ENCODE assay signal across 22 mouse cellular contexts in the genomic region with DNA sequence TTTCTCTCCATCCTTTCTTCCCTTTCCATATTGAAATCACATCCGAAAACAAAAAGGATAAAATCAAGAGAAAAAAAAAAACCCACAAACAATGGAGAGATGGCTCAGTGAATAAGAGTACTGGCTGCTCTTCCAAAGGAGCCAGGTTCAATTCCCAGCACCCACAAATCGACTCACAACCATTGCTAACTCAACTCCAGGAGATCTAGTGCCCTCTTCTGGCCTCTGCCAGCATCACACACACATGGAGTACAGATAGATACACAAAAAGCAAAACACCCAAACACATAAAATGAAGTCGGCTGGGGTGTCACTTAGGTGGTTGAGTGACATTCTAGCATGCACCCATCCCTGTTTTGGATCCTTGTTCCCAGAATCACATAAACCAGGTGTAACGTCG. TPM values are rescaled to one million over a fixed set of nuclear protein-coding genes. Genes with fewer than 3 reads are reported as not detected.
DNase-seq lines count a peak whose midpoint lies in the region; ATAC-seq and TF ChIP-seq lines count a peak whose summit lies in the region.
"Had no signal": no experiment of that assay in that cellular context is flagged by ENCODE, and none has a peak within 500 bp of the region (broad histone marks: within the 10 kb centered on the region; RNA-seq: fewer than 3 reads in every experiment).

No protein-coding gene starts in this region.

- ATAC-seq in liver, embryonic 14.5 days (ENCODE audit: insufficient read depth) = no peak
- no peak for ATAC-seq in stomach, postnatal 0 days (ENCODE audit: low FRiP score, low TSS enrichment)
- ATAC-seq: forebrain, embryonic 14.5 days; midbrain, embryonic 16.5 days had no signal

- peaks cover 4% of the 10 kb centered on the region for H3K9me3 ChIP-seq in liver, embryonic 14.5 days (ENCODE audit: control insufficient read depth, low read length)
- peaks cover 5% of the 10 kb centered on the region; the same call in 1 of the 2 replicates for H3K9me3 ChIP-seq in E14TG2a.4 (ENCODE audit: low read length)
- no peaks in the 10 kb centered on the region for H3K9me3 ChIP-seq in stomach, postnatal 0 days (ENCODE audit: control insufficient read depth, low read length)
- H3K9me3 ChIP-seq: heart, embryonic 15.5 days; hindbrain, embryonic 13.5 days; liver, embryonic 15.5 days had no signal

- H3K4me2 ChIP-seq in liver, embryonic 14.5 days (ENCODE audit: low read depth) = no peak overlapping the region
- no peak overlapping the region for H3K4me2 ChIP-seq in stomach, postnatal 0 days (replicated peaks; ENCODE audit: low read depth)

- DNase-seq in gastrocnemius, adult 2 months = no peak
- DNase-seq in gastrocnemius, adult 8-10 months (ENCODE audit: low spot score in 2 of 2) = no peak
- no peak for DNase-seq in liver, embryonic 14.5 days (ENCODE audit: low read depth in 3 of 3, low spot score in 3 of 3)
- DNase-seq in liver = no peak
- no peak for DNase-seq in stomach, postnatal 0 days (ENCODE audit: low spot score)
- no peak for DNase-seq in urinary bladder, adult 2 months (ENCODE audit: low spot score)
- DNase-seq: adrenal gland, postnatal 14 days; cerebellum, adult 9-10 months; gastrocnemius, postnatal 25 days; heart, postnatal 36 days; kidney, adult 2 months; kidney, postnatal 14 days; layer of hippocampus, postnatal 36 days had no signal

- intact Hi-C loops in gastrocnemius, adult 2 months (cut with DNase I) = no loop called here

- TF ChIP-seq EP300 in liver, embryonic 14.5 days (IDR thresholded peaks at IDR 0.05; ENCODE audit: low read depth) = no peak
- TF ChIP-seq EP300 in stomach, postnatal 0 days (optimal IDR thresholded peaks at IDR 0.05) = no peak

- H3K9ac ChIP-seq in liver, embryonic 14.5 days (replicated peaks) = no peak overlapping the region
- H3K9ac ChIP-seq in stomach, postnatal 0 days (ENCODE audit: low read length) = no peak overlapping the region
- H3K9ac ChIP-seq: liver, embryonic 15.5 days had no signal

- WGBS in liver, embryonic 14.5 days (ENCODE audit: insufficient replicate concordance) = 77% methylated on average over 5 of the region's 5 CpGs
- 95% methylated on average over 5 of the region's 5 CpGs for WGBS in stomach, postnatal 0 days

- TF ChIP-seq CTCF in gastrocnemius, adult 2 months (IDR thresholded peaks at IDR 0.05) = peak; percentile 20; the same call in 1 of the 2 replicates
- peak; percentile 38; the same call in 1 of the 2 replicates for TF ChIP-seq CTCF in liver, embryonic 14.5 days (IDR thresholded peaks at IDR 0.05; ENCODE audit: low read depth)
- TF ChIP-seq CTCF in E14TG2a.4 (conservative IDR thresholded peaks at IDR 0.05; ENCODE audit: low read length) = peak; percentile 43
- peak; percentile 45 for TF ChIP-seq CTCF in stomach, postnatal 0 days (IDR thresholded peaks at IDR 0.05; ENCODE audit: low read depth)

- peaks cover 0 to 4% of the 10 kb centered on the region in 2 experiments; a peak in 2 of 4 replicates for H3K4me1 ChIP-seq in liver, embryonic 14.5 days (replicated peaks; ENCODE audit: control insufficient read depth in 2 of 2, insufficient read depth in 2 of 2, low read length in 1 of 2)
- peaks cover 5% of the 10 kb centered on the region for H3K4me1 ChIP-seq in E14TG2a.4 (replicated peaks; ENCODE audit: low read depth, low read length)
- no peaks in the 10 kb centered on the region for H3K4me1 ChIP-seq in stomach, postnatal 0 days (replicated peaks; ENCODE audit: control insufficient read depth, insufficient read depth)
- H3K4me1 ChIP-seq: limb, embryonic 12.5 days had no signal

- no peak overlapping the region for H3K27ac ChIP-seq in gastrocnemius, adult 2 months
- H3K27ac ChIP-seq in liver, embryonic 14.5 days = no peak overlapping the region
- H3K27ac ChIP-seq in stomach, postnatal 0 days (replicated peaks) = no peak overlapping the region
- H3K27ac ChIP-seq: heart, embryonic 15.5 days; hindbrain, embryonic 13.5 days; liver, embryonic 15.5 days; midbrain, embryonic 10.5 days had no signal

- H3K27me3 ChIP-seq in liver, embryonic 14.5 days (ENCODE audit: control insufficient read depth, insufficient read depth, low read length) = peaks cover 17% of the 10 kb centered on the region
- H3K27me3 ChIP-seq in E14TG2a.4 (ENCODE audit: insufficient read depth, low read length) = peaks cover 32% of the 10 kb centered on the region
- no peaks in the 10 kb centered on the region for H3K27me3 ChIP-seq in stomach, postnatal 0 days (ENCODE audit: control insufficient read depth, insufficient read depth, low read length)
- H3K27me3 ChIP-seq: heart, embryonic 15.5 days; limb, embryonic 12.5 days had no signal

- no peak overlapping the region for H3K4me3 ChIP-seq in gastrocnemius, adult 2 months
- H3K4me3 ChIP-seq in liver, embryonic 14.5 days (ENCODE audit: insufficient read depth in 1 of 2, low read depth in 2 of 2, low read length in 2 of 2) = no peak overlapping the region
- no peak overlapping the region for H3K4me3 ChIP-seq in E14TG2a.4 (replicated peaks; ENCODE audit: low read length)
- H3K4me3 ChIP-seq in stomach, postnatal 0 days (ENCODE audit: low read depth, low read length) = no peak overlapping the region

- no peaks in the 10 kb centered on the region for H3K36me3 ChIP-seq in liver, embryonic 14.5 days (replicated peaks; ENCODE audit: control insufficient read depth, insufficient read depth, low read depth)
- no peaks in the 10 kb centered on the region for H3K36me3 ChIP-seq in E14TG2a.4 (ENCODE audit: insufficient read depth, low read length)
- H3K36me3 ChIP-seq in stomach, postnatal 0 days (ENCODE audit: control insufficient read depth, insufficient read depth, low read length) = no peaks in the 10 kb centered on the region
- H3K36me3 ChIP-seq: heart, embryonic 15.5 days; hindbrain, embryonic 13.5 days; limb, embryonic 12.5 days; liver, embryonic 15.5 days; midbrain, embryonic 10.5 days had no signal

RNA-seq across cellular contexts. Expression of gene Ppp1r36, which starts 1.0 kb away (rescaled TPM):
- total RNA-seq in gastrocnemius, adult 2 months (2021) = not detected
- not detected for total RNA-seq in gastrocnemius, adult 8-10 months (2022)
- 0.03 and 0.04 TPM in 2 replicates for polyA plus RNA-seq in liver, embryonic 14.5 days (2012; rRNA removed)
- polyA plus RNA-seq in liver, embryonic 14.5 days (2014; fragmentation: Nextera tagmentation; extraction: Ambion mirVana) = 0.09 TPM in 1 of 2 replicates, not detected in the other
- polyA plus RNA-seq in stomach, postnatal 0 days (2015; fragmentation: Nextera tagmentation; extraction: Ambion mirVana) = 3.5 and 4.9 TPM in 2 replicates
- 11.8 TPM in 2 replicates for polyA plus RNA-seq in urinary bladder, adult 2 months (2012; rRNA removed)
- total RNA-seq: adrenal gland, postnatal 14 days; gastrocnemius, postnatal 25 days; heart, postnatal 36 days had no signal
- polyA plus RNA-seq: spleen, adult 2 months had no signal

RNA-seq across cellular contexts. Expression of gene Hspa2, which starts 14.4 kb away (rescaled TPM):
- total RNA-seq in gastrocnemius, adult 2 months (2021) = 1 to 10 TPM; 6.9 to 7.0 TPM
- total RNA-seq in gastrocnemius, adult 8-10 months (2022) = 1 to 10 TPM; 4.3 to 7.3 (median 4.8) TPM
- 1.0 and 1.3 TPM in 2 replicates for polyA plus RNA-seq in liver, embryonic 14.5 days (2012; rRNA removed)
- polyA plus RNA-seq in liver, embryonic 14.5 days (2014; fragmentation: Nextera tagmentation; extraction: Ambion mirVana) = 1.4 and 1.9 TPM in 2 replicates
- polyA plus RNA-seq in stomach, postnatal 0 days (2015; fragmentation: Nextera tagmentation; extraction: Ambion mirVana) = 18.8 and 18.9 TPM in 2 replicates
- 52.9 and 65.7 TPM in 2 replicates for polyA plus RNA-seq in urinary bladder, adult 2 months (2012; rRNA removed)

RNA-seq across cellular contexts. Expression of gene Zbtb1, which starts 48.3 kb away (rescaled TPM):
- total RNA-seq in gastrocnemius, adult 2 months (2021) = 1 to 10 TPM; 3.6 to 4.3 TPM
- total RNA-seq in gastrocnemius, adult 8-10 months (2022) = 1 to 10 TPM; 4.0 to 5.1 (median 4.3) TPM
- 1.5 and 2.6 TPM in 2 replicates for polyA plus RNA-seq in liver, embryonic 14.5 days (2012; rRNA removed)
- polyA plus RNA-seq in liver, embryonic 14.5 days (2014; fragmentation: Nextera tagmentation; extraction: Ambion mirVana) = 3.5 and 4.4 TPM in 2 replicates
- 4.8 and 5.0 TPM in 2 replicates for polyA plus RNA-seq in stomach, postnatal 0 days (2015; fragmentation: Nextera tagmentation; extraction: Ambion mirVana)
- 5.9 and 6.3 TPM in 2 replicates for polyA plus RNA-seq in urinary bladder, adult 2 months (2012; rRNA removed)

RNA-seq across cellular contexts. Expression of gene Zbtb25, which starts 48.9 kb away (rescaled TPM):
- total RNA-seq in gastrocnemius, adult 2 months (2021) = 1 to 10 TPM; 6.5 to 7.2 TPM
- total RNA-seq in gastrocnemius, adult 8-10 months (2022) = 1 to 10 TPM; 6.7 to 8.9 (median 8.4) TPM
- polyA plus RNA-seq in liver, embryonic 14.5 days (2012; rRNA removed) = 5.1 and 5.6 TPM in 2 replicates
- 7.2 and 7.8 TPM in 2 replicates for polyA plus RNA-seq in liver, embryonic 14.5 days (2014; fragmentation: Nextera tagmentation; extraction: Ambion mirVana)
- polyA plus RNA-seq in stomach, postnatal 0 days (2015; fragmentation: Nextera tagmentation; extraction: Ambion mirVana) = 7.0 and 7.4 TPM in 2 replicates
- polyA plus RNA-seq in urinary bladder, adult 2 months (2012; rRNA removed) = 11.2 and 13.5 TPM in 2 replicates
